Mouse (Mus musculus): Measurements from ENCODE around the gene Mfsd4a. TPM values are rescaled to one million over a fixed set of nuclear protein-coding genes. Genes with fewer than 3 reads are reported as not detected.

Gene Mfsd4a
- polyA plus RNA-seq, 1 experiment from 2014 or later = 8.5 TPM

GRCm38 (mm10) chr1:132005466-132005865, 62.4 kb downstream of the Mfsd4a start:
- Histone ChIP-seq H3K27ac (ENCODE audit: low read depth, low read length) (no peak overlapping the region), H3K4me1 (ENCODE audit: control insufficient read depth, insufficient read depth, low read length) (peaks cover 10% of the 10 kb centered on the region), H3K36me3 (ENCODE audit: control insufficient read depth, insufficient read depth, low read length) (no peaks in the 10 kb centered on the region), H3K27me3 (ENCODE audit: control insufficient read depth, insufficient read depth, low read length) (no peaks in the 10 kb centered on the region), H3K4me2 (ENCODE audit: low read depth, low read length) (no peak overlapping the region), H3K4me3 (ENCODE audit: low read depth, low read length) (no peak overlapping the region), H3K9ac (replicated peaks; ENCODE audit: low read depth, low read length) (no peak overlapping the region), H3K9me3 (ENCODE audit: control insufficient read depth, low read length) (no peaks in the 10 kb centered on the region)
- ATAC-seq (ENCODE audit: low read depth) = no peak
- WGBS = 91% methylated on average over 1 of the region's 1 CpGs

- Histone ChIP-seq H3K9ac (replicated peaks; ENCODE audit: low read depth, low read length) (no peak overlapping the region), H3K4me1 (ENCODE audit: control insufficient read depth, insufficient read depth, low read length) (peaks cover 10% of the 10 kb centered on the region), H3K27ac (ENCODE audit: low read depth, low read length) (no peak overlapping the region), H3K4me2 (ENCODE audit: low read depth, low read length) (no peak overlapping the region), H3K4me3 (ENCODE audit: low read depth, low read length) (no peak overlapping the region), H3K27me3 (ENCODE audit: control insufficient read depth, insufficient read depth, low read length) (no peaks in the 10 kb centered on the region), H3K9me3 (ENCODE audit: control insufficient read depth, low read length) (no peaks in the 10 kb centered on the region), H3K36me3 (ENCODE audit: control insufficient read depth, insufficient read depth, low read length) (no peaks in the 10 kb centered on the region)
- 88% methylated on average over 6 of the region's 6 CpGs for WGBS
- no peak for ATAC-seq (ENCODE audit: low read depth)
Observed at GRCm38 (mm10) chr1:132004574-132005180, 63.2 kb downstream of the Mfsd4a start.

GRCm38 (mm10) chr1:132003817-132004216, 64.0 kb downstream of the Mfsd4a start:
- no peaks in the 10 kb centered on the region for H3K36me3 ChIP-seq (ENCODE audit: control insufficient read depth, insufficient read depth, low read length)
- no peak overlapping the region for H3K9ac ChIP-seq (replicated peaks; ENCODE audit: low read depth, low read length)
- H3K27me3 ChIP-seq (ENCODE audit: control insufficient read depth, insufficient read depth, low read length) = no peaks in the 10 kb centered on the region
- H3K9me3 ChIP-seq (ENCODE audit: control insufficient read depth, low read length) = no peaks in the 10 kb centered on the region
- no peak overlapping the region for H3K4me2 ChIP-seq (ENCODE audit: low read depth, low read length)
- no peak overlapping the region for H3K4me3 ChIP-seq (ENCODE audit: low read depth, low read length)
- no peak overlapping the region for H3K27ac ChIP-seq (ENCODE audit: low read depth, low read length)
- no peak for ATAC-seq (ENCODE audit: low read depth)
- H3K4me1 ChIP-seq (ENCODE audit: control insufficient read depth, insufficient read depth, low read length) = peaks cover 3% of the 10 kb centered on the region
- 80% methylated on average over 1 of the region's 1 CpGs for WGBS

- 80% methylated on average over 2 of the region's 2 CpGs for WGBS
- Histone ChIP-seq H3K27ac (ENCODE audit: low read depth, low read length) (no peak overlapping the region), H3K4me1 (ENCODE audit: control insufficient read depth, insufficient read depth, low read length) (no peaks in the 10 kb centered on the region), H3K9ac (replicated peaks; ENCODE audit: low read depth, low read length) (no peak overlapping the region), H3K4me3 (ENCODE audit: low read depth, low read length) (no peak overlapping the region), H3K4me2 (ENCODE audit: low read depth, low read length) (no peak overlapping the region), H3K9me3 (ENCODE audit: control insufficient read depth, low read length) (no peaks in the 10 kb centered on the region), H3K27me3 (ENCODE audit: control insufficient read depth, insufficient read depth, low read length) (no peaks in the 10 kb centered on the region), H3K36me3 (ENCODE audit: control insufficient read depth, insufficient read depth, low read length) (no peaks in the 10 kb centered on the region)
- ATAC-seq (ENCODE audit: low read depth) = no peak
Observed at GRCm38 (mm10) chr1:132003111-132003510, 64.8 kb downstream of the Mfsd4a start.

GRCm38 (mm10) chr1:132001880-132002330, 66.0 kb downstream of the Mfsd4a start:
- no peak overlapping the region for H3K27ac ChIP-seq (ENCODE audit: low read depth, low read length)
- no peaks in the 10 kb centered on the region for H3K9me3 ChIP-seq (ENCODE audit: control insufficient read depth, low read length)
- no peak for ATAC-seq (ENCODE audit: low read depth)
- H3K4me1 ChIP-seq (ENCODE audit: control insufficient read depth, insufficient read depth, low read length) = no peaks in the 10 kb centered on the region
- no peak overlapping the region for H3K4me3 ChIP-seq (ENCODE audit: low read depth, low read length)
- H3K9ac ChIP-seq (replicated peaks; ENCODE audit: low read depth, low read length) = no peak overlapping the region
- H3K36me3 ChIP-seq (ENCODE audit: control insufficient read depth, insufficient read depth, low read length) = no peaks in the 10 kb centered on the region
- H3K4me2 ChIP-seq (ENCODE audit: low read depth, low read length) = no peak overlapping the region
- WGBS = 83% methylated on average over 4 of the region's 4 CpGs
- no peaks in the 10 kb centered on the region for H3K27me3 ChIP-seq (ENCODE audit: control insufficient read depth, insufficient read depth, low read length)

GRCm38 (mm10) chr1:132000506-132000905, 67.4 kb downstream of the Mfsd4a start:
- H3K4me3 ChIP-seq (ENCODE audit: low read depth, low read length) = no peak overlapping the region
- no peak for ATAC-seq (ENCODE audit: low read depth)
- H3K36me3 ChIP-seq (ENCODE audit: control insufficient read depth, insufficient read depth, low read length) = no peaks in the 10 kb centered on the region
- no peaks in the 10 kb centered on the region for H3K27me3 ChIP-seq (ENCODE audit: control insufficient read depth, insufficient read depth, low read length)
- no peak overlapping the region for H3K4me2 ChIP-seq (ENCODE audit: low read depth, low read length)
- H3K9ac ChIP-seq (replicated peaks; ENCODE audit: low read depth, low read length) = no peak overlapping the region
- no peaks in the 10 kb centered on the region for H3K9me3 ChIP-seq (ENCODE audit: control insufficient read depth, low read length)
- no peak overlapping the region for H3K27ac ChIP-seq (ENCODE audit: low read depth, low read length)
- no peaks in the 10 kb centered on the region for H3K4me1 ChIP-seq (ENCODE audit: control insufficient read depth, insufficient read depth, low read length)

- Histone ChIP-seq H3K9me3 (ENCODE audit: control insufficient read depth, low read length) (no peaks in the 10 kb centered on the region), H3K9ac (replicated peaks; ENCODE audit: low read depth, low read length) (no peak overlapping the region), H3K4me3 (ENCODE audit: low read depth, low read length) (no peak overlapping the region), H3K4me2 (ENCODE audit: low read depth, low read length) (no peak overlapping the region), H3K36me3 (ENCODE audit: control insufficient read depth, insufficient read depth, low read length) (no peaks in the 10 kb centered on the region), H3K27me3 (ENCODE audit: control insufficient read depth, insufficient read depth, low read length) (no peaks in the 10 kb centered on the region), H3K4me1 (ENCODE audit: control insufficient read depth, insufficient read depth, low read length) (no peaks in the 10 kb centered on the region), H3K27ac (ENCODE audit: low read depth, low read length) (no peak overlapping the region)
- 40% methylated on average over 4 of the region's 4 CpGs for WGBS
- no peak for ATAC-seq (ENCODE audit: low read depth)
Observed at GRCm38 (mm10) chr1:131995062-131995461, 72.8 kb downstream of the Mfsd4a start.

GRCm38 (mm10) chr1:131993169-131994040, 74.5 kb downstream of the Mfsd4a start:
- H3K9me3 ChIP-seq (ENCODE audit: control insufficient read depth, low read length) = no peaks in the 10 kb centered on the region
- no peak overlapping the region for H3K27ac ChIP-seq (ENCODE audit: low read depth, low read length)
- no peaks in the 10 kb centered on the region for H3K4me1 ChIP-seq (ENCODE audit: control insufficient read depth, insufficient read depth, low read length)
- no peak overlapping the region for H3K4me3 ChIP-seq (ENCODE audit: low read depth, low read length)
- WGBS = 88% methylated on average over 12 of the region's 12 CpGs
- no peaks in the 10 kb centered on the region for H3K36me3 ChIP-seq (ENCODE audit: control insufficient read depth, insufficient read depth, low read length)
- no peak for ATAC-seq (ENCODE audit: low read depth)
- no peak overlapping the region for H3K4me2 ChIP-seq (ENCODE audit: low read depth, low read length)
- H3K9ac ChIP-seq (replicated peaks; ENCODE audit: low read depth, low read length) = no peak overlapping the region
- no peaks in the 10 kb centered on the region for H3K27me3 ChIP-seq (ENCODE audit: control insufficient read depth, insufficient read depth, low read length)

GRCm38 (mm10) chr1:131992561-131993001, 75.3 kb downstream of the Mfsd4a start:
- no peak overlapping the region for H3K27ac ChIP-seq (ENCODE audit: low read depth, low read length)
- WGBS = 88% methylated on average over 7 of the region's 7 CpGs
- H3K9ac ChIP-seq (replicated peaks; ENCODE audit: low read depth, low read length) = no peak overlapping the region
- ATAC-seq (ENCODE audit: low read depth) = no peak
- H3K9me3 ChIP-seq (ENCODE audit: control insufficient read depth, low read length) = no peaks in the 10 kb centered on the region
- H3K4me1 ChIP-seq (ENCODE audit: control insufficient read depth, insufficient read depth, low read length) = no peaks in the 10 kb centered on the region
- no peaks in the 10 kb centered on the region for H3K27me3 ChIP-seq (ENCODE audit: control insufficient read depth, insufficient read depth, low read length)
- H3K4me2 ChIP-seq (ENCODE audit: low read depth, low read length) = no peak overlapping the region
- no peaks in the 10 kb centered on the region for H3K36me3 ChIP-seq (ENCODE audit: control insufficient read depth, insufficient read depth, low read length)
- H3K4me3 ChIP-seq (ENCODE audit: low read depth, low read length) = no peak overlapping the region

All from neural tube, embryonic 14.5 days (tissue).